Mouse (Mus musculus): Measurements from ENCODE around the gene Gse1. TPM values are rescaled to one million over a fixed set of nuclear protein-coding genes. Genes with fewer than 3 reads are reported as not detected.

The Gse1 gene
- polyA plus RNA-seq, 1 experiment: 70.4 TPM

GRCm38 (mm10) chr8:120537818-120538396, 309.7 kb downstream of the Gse1 start:
- TF ChIP-seq CTCF (IDR thresholded peaks at IDR 0.05; ENCODE audit: borderline replicate concordance, extremely low read depth, insufficient read depth, insufficient read length): no peak
- peak; percentile 30; the same call in 1 of the 2 replicates for TF ChIP-seq POLR2A (IDR thresholded peaks at IDR 0.05; ENCODE audit: borderline replicate concordance, extremely low read depth, insufficient read depth, insufficient read length, poor library complexity, severe bottlenecking)
- DNase-seq (ENCODE audit: low read depth): peak; percentile 95

- DNase-seq (ENCODE audit: low read depth): peak; percentile 90
- TF ChIP-seq CTCF (IDR thresholded peaks at IDR 0.05; ENCODE audit: borderline replicate concordance, extremely low read depth, insufficient read depth, insufficient read length) (peak; percentile 15; the same call in 1 of the 2 replicates), POLR2A (IDR thresholded peaks at IDR 0.05; ENCODE audit: borderline replicate concordance, extremely low read depth, insufficient read depth, insufficient read length, poor library complexity, severe bottlenecking) (no peak)
Observed at GRCm38 (mm10) chr8:120538397-120539240, 310.4 kb downstream of the Gse1 start.

GRCm38 (mm10) chr8:120539381-120539774, 311.1 kb downstream of the Gse1 start:
- DNase-seq (ENCODE audit: low read depth): no peak
- TF ChIP-seq CTCF (IDR thresholded peaks at IDR 0.05; ENCODE audit: borderline replicate concordance, extremely low read depth, insufficient read depth, insufficient read length) (no peak), POLR2A (IDR thresholded peaks at IDR 0.05; ENCODE audit: borderline replicate concordance, extremely low read depth, insufficient read depth, insufficient read length, poor library complexity, severe bottlenecking) (no peak)

- TF ChIP-seq CTCF (IDR thresholded peaks at IDR 0.05; ENCODE audit: borderline replicate concordance, extremely low read depth, insufficient read depth, insufficient read length) (no peak), POLR2A (IDR thresholded peaks at IDR 0.05; ENCODE audit: borderline replicate concordance, extremely low read depth, insufficient read depth, insufficient read length, poor library complexity, severe bottlenecking) (no peak)
- no peak for DNase-seq (ENCODE audit: low read depth)
Observed at GRCm38 (mm10) chr8:120539775-120540625, 311.7 kb downstream of the Gse1 start.

GRCm38 (mm10) chr8:120542995-120543394, 314.7 kb downstream of the Gse1 start:
- no peak for DNase-seq (ENCODE audit: low read depth)
- TF ChIP-seq POLR2A (IDR thresholded peaks at IDR 0.05; ENCODE audit: borderline replicate concordance, extremely low read depth, insufficient read depth, insufficient read length, poor library complexity, severe bottlenecking) (no peak), CTCF (IDR thresholded peaks at IDR 0.05; ENCODE audit: borderline replicate concordance, extremely low read depth, insufficient read depth, insufficient read length) (no peak)

GRCm38 (mm10) chr8:120543416-120544055, 315.3 kb downstream of the Gse1 start:
- DNase-seq (ENCODE audit: low read depth): no peak
- TF ChIP-seq POLR2A (IDR thresholded peaks at IDR 0.05; ENCODE audit: borderline replicate concordance, extremely low read depth, insufficient read depth, insufficient read length, poor library complexity, severe bottlenecking) (no peak), CTCF (IDR thresholded peaks at IDR 0.05; ENCODE audit: borderline replicate concordance, extremely low read depth, insufficient read depth, insufficient read length) (no peak)

- TF ChIP-seq POLR2A (IDR thresholded peaks at IDR 0.05; ENCODE audit: borderline replicate concordance, extremely low read depth, insufficient read depth, insufficient read length, poor library complexity, severe bottlenecking): no peak
- TF ChIP-seq CTCF (IDR thresholded peaks at IDR 0.05; ENCODE audit: borderline replicate concordance, extremely low read depth, insufficient read depth, insufficient read length): no peak
- DNase-seq (ENCODE audit: low read depth): no peak
Observed at GRCm38 (mm10) chr8:120544155-120544554, 315.9 kb downstream of the Gse1 start.

GRCm38 (mm10) chr8:120547562-120547961, 319.3 kb downstream of the Gse1 start:
- no peak for DNase-seq (ENCODE audit: low read depth)
- TF ChIP-seq POLR2A (IDR thresholded peaks at IDR 0.05; ENCODE audit: borderline replicate concordance, extremely low read depth, insufficient read depth, insufficient read length, poor library complexity, severe bottlenecking): no peak
- TF ChIP-seq CTCF (IDR thresholded peaks at IDR 0.05; ENCODE audit: borderline replicate concordance, extremely low read depth, insufficient read depth, insufficient read length): no peak

GRCm38 (mm10) chr8:120548313-120548761, 320.1 kb downstream of the Gse1 start:
- TF ChIP-seq CTCF (IDR thresholded peaks at IDR 0.05; ENCODE audit: borderline replicate concordance, extremely low read depth, insufficient read depth, insufficient read length) (no peak), POLR2A (IDR thresholded peaks at IDR 0.05; ENCODE audit: borderline replicate concordance, extremely low read depth, insufficient read depth, insufficient read length, poor library complexity, severe bottlenecking) (no peak)
- peak; percentile 83 for DNase-seq (ENCODE audit: low read depth)

- DNase-seq (ENCODE audit: low read depth): peak; percentile 76
- no peak for TF ChIP-seq CTCF (IDR thresholded peaks at IDR 0.05; ENCODE audit: borderline replicate concordance, extremely low read depth, insufficient read depth, insufficient read length)
- no peak for TF ChIP-seq POLR2A (IDR thresholded peaks at IDR 0.05; ENCODE audit: borderline replicate concordance, extremely low read depth, insufficient read depth, insufficient read length, poor library complexity, severe bottlenecking)
Observed at GRCm38 (mm10) chr8:120549321-120549921, 321.2 kb downstream of the Gse1 start.

Data from brain, embryonic 14.5 days (tissue).